Mouse (Mus musculus): ENCODE data around the gene Uvrag.

DNA sequence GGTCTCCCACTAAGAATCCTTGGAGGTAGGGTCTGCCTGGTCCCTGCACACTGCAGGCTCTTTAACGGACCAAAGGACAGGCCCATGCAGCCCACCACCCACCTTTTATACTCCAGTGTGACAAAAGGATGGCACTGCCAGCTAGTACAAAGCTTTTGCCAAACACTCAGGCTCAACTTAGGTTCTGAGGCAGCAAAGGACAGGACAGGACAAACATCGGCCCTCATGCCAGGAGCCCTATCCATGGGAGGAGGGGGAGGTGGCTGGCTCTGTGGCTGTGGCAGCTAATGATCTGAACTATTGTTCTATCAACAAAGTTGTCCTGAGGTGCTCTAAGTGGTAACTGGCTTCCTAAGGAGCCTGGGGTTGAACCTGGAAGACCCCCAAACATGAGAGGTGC, 18.5 kb upstream of the Uvrag start:
- no peak for TF ChIP-seq POLR2A (IDR thresholded peaks at IDR 0.05; ENCODE audit: low read depth, low read length)
- TF ChIP-seq CTCF (IDR thresholded peaks at IDR 0.05; ENCODE audit: extremely low read depth, insufficient read depth, insufficient read length, insufficient replicate concordance) = no peak
